Mouse (Mus musculus): ENCODE results near the gene Arrb1. TPM values are rescaled to one million over a fixed set of nuclear protein-coding genes. Genes with fewer than 3 reads are reported as not detected.

Gene Arrb1
- total RNA-seq, 2 experiments from 2014 or later: 23.3 to 24.3 TPM

GRCm38 (mm10) chr7:99625722-99626375 lies 90.6 kb downstream of the Arrb1 start:
- intact Hi-C loops (cut with DNase I): loop anchor here (2.0 kb wide), 1 partner anchor 85 kb away; the partner anchor contains the start of gene Slco2b1
- DNase-seq: peak; percentile 96

DNA sequence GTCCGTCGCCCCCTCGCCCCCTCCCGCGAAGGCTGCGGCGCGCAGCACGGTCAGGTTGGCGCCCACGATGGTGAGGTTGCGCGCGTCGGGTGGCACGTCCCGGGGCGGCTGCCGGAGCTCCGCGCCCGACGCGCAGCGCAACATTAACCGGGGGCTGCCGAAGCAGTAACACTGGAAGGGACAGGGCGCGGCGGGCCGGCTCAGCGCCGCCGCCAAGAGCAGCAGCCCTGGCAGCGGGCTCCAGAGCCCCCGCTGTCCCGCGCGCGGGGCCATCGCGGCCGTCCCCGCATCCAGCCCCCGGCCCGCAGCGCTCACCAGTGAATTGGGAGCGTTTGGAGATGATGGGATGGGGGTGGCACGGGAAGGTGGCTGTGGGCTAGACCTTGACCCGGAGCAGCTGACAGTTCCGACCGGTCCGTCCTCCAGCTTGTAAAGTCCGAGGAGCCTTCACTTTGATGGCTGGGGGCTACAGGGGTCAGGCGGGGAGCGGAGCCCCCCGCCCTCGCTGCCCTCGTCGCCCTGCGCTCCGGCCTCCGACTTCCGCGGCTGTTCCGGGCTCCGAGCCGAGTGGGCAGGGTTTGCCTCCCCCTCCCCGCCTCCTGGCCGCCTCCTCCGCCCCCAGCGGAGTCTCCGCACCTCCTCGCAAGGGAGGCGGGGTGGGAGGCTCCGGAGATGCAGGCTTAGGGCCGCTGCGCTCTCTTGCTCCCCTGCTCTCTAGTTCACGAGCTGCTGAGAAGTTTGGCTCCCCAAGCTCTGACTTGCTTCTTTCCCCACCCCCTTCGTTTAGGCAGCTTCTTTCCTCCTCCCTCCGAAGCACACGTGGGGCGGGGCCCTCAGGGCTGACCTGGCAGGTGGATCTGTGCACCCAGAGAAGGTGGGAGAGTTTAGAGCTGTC lies 91.4 kb downstream of the Arrb1 start, which contains the start of gene Tpbgl:
Gene Tpbgl (minus strand): TSS at position 728 of the 895 bp plus-strand sequence.
- intact Hi-C loops (cut with DNase I): loop anchor here (2.0 kb wide), 1 partner anchor 84 kb away; the partner anchor contains the start of gene Slco2b1
- peak; percentile 69 to 81 for DNase-seq

DNA sequence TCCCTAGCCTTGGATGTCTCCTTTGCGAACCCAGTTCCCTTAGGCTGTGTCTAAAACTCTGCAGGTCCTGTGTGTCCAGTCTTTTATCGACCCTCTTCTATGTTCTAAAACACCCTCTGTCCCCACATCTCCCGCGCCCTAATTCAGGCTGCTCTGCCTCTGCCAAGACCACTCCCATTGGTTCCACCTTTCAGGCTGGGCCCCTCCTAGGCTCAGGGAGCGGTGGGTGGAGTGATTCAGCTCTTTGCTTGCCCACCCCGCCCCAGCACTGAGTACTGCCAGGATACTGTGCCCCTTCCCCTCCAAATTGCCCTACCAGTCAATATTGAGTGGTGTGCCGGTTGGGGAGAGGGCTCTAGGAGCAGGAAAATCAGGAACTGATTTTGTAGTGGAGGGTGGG lies 92.1 kb downstream of the Arrb1 start:
- intact Hi-C loops (cut with DNase I): loop anchor here (2.0 kb wide), 1 partner anchor 83 kb away; the partner anchor contains the start of gene Slco2b1
- DNase-seq: no peak

DNA sequence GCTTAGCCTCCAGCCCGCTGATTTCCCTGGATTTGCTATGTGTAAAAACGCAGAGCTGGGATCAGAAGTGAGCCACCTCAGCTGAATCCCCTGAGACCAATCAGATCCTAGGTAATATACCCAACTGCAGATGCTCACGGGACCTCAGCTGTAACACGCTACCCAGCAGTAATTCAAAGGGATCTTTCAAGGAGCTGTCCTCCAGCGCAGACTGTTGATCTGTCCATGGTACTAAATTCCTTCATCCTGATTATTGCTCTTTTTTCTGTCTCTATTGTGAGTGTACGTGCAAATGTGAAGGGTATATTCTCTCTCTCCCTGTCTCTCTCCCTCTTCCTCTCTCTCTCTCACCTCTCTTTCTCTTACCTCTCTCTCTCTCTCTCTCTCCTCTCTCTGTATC lies 97.0 kb downstream of the Arrb1 start:
- intact Hi-C loops (cut with DNase I): no loop called here

GRCm38 (mm10) chr7:99633966-99634665 lies 98.8 kb downstream of the Arrb1 start:
- intact Hi-C loops (cut with DNase I): no loop called here
- no peak for DNase-seq

More for the DNA sequence above, 97.0 kb downstream of the Arrb1 start:
- no peak for DNase-seq

DNA sequence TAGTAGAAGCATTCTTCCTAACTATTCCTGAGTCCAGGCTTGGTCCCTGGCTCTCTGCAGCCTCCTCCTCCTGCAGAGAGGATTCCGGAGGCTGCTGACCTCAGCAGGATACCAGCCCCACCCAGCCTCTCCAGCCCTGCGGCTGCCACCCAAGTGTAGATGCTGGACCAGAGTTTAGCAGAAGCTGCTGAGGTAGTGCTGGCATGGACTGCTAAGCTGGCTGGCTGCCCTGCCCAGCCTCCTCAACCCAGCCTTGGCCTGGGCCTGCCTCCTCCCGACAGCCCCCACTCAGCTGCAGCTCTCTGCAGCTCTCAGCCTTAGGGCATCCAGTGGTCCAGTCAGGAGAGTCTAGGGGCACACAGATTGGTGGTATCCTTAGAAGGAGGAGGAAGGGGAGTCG lies 106.0 kb downstream of the Arrb1 start:
- intact Hi-C loops (cut with DNase I): no loop called here
- DNase-seq: peak in 1 of 2 experiments; percentile 36

GRCm38 (mm10) chr7:99642078-99642477 lies 106.8 kb downstream of the Arrb1 start:
- intact Hi-C loops (cut with DNase I): no loop called here
- no peak for DNase-seq

GRCm38 (mm10) chr7:99644701-99645100 lies 109.4 kb downstream of the Arrb1 start:
- no peak for DNase-seq
- intact Hi-C loops (cut with DNase I): no loop called here

GRCm38 (mm10) chr7:99648623-99649022 lies 113.4 kb downstream of the Arrb1 start:
- intact Hi-C loops (cut with DNase I): no loop called here
- peak; percentile 75 to 85 for DNase-seq

DNA sequence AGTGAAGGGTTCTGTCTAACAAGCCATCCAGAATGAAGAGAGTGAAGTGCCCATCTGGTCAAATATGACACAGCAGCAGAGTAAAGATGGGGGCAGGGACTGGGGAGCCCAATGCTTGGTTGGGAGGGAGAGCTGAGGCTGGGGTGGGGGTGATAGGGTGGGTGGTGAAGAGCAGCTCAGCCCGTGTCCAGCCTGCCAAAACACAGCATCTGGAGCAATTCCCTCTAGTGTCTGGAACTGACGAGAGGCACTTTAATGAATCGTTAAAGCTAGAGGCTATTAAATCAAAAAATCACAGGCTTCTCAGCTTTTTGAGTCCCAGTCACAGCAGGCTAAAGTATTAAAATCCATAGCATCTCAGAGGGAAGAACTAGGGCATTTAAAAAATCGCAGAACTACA lies 114.3 kb downstream of the Arrb1 start:
- intact Hi-C loops (cut with DNase I): no loop called here
- no peak for DNase-seq

DNA sequence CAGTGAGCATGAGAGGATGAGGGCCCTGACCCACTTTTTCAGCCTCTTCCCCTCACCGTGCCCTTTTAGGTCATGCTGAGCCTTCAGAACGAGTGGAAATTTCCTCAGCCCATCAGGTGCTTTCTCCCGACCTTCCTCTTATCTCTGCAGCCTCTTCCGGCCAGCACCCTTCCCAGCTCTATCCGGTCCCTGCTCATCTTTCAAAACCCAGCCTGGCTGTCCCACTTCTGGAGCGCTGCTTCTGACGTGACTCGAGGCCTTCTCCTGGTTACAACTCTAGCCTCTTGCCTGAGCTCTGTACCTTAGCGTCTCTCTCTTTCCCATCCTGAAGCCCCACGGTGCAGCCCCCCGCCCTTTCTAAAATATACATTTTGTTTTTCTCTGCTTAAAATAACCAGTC lies 119.0 kb downstream of the Arrb1 start:
- DNase-seq: no peak
- intact Hi-C loops (cut with DNase I): loop anchor here (10.0 kb wide), 1 partner anchor 221 kb away; no protein-coding TSS in a partner anchor

Small RNA genes within 50 kb of the gene (microRNA-seq; reads per million reads assigned to microRNA genes)
- gene Mir326: 71.2 to 884 reads per million in 2 experiments

Other genes starting within 250 kb of the Arrb1 start
- 100 to 1,000 TPM; 387 to 469 TPM for gene Serpinh1, start 182.2 kb upstream of the Arrb1 start, total RNA-seq (2021)
- gene Gdpd5, start 154.1 kb upstream of the Arrb1 start, total RNA-seq (2021): 10 to 100 TPM; 32.8 to 33.0 TPM
- gene Klhl35, start 69.5 kb upstream of the Arrb1 start, total RNA-seq (2021): under 1 TPM; 0.15 to 0.29 TPM
- 100 to 1,000 TPM; 289 to 327 TPM for gene Rps3, start 51.7 kb upstream of the Arrb1 start, total RNA-seq (2021)
- 1 to 10 TPM; 2.6 to 3.3 TPM for gene Tpbgl, start 91.6 kb downstream of the Arrb1 start, total RNA-seq (2021)
- 10 to 100 TPM in 1 of 2 experiments, 1 to 10 TPM in 1; 8.8 to 11.4 TPM for gene Slco2b1, start 175.9 kb downstream of the Arrb1 start, total RNA-seq (2021)
- under 1 TPM in 1 of 2 experiments, not detected in 1; 0.38 TPM for gene Olfr520, start 194.8 kb downstream of the Arrb1 start, total RNA-seq (2021)
- not detected for gene Olfr521, start 228.0 kb downstream of the Arrb1 start, total RNA-seq (2021)